21 mouse cellular contexts compared by ENCODE assay signal in genomic region chr13:13485682-13486081, GRCm38 (mm10). TPM values are rescaled to one million over a fixed set of nuclear protein-coding genes. Genes with fewer than 3 reads are reported as not detected.
A peak's percentile ranks its signal among the peaks of the same experiment; 100 is the strongest.
DNase-seq lines count a peak whose midpoint lies in the region; ATAC-seq and TF ChIP-seq lines count a peak whose summit lies in the region.
"Had no signal": no experiment of that assay in that cellular context is flagged by ENCODE, and none has a peak within 500 bp of the region (broad histone marks: within the 10 kb centered on the region; RNA-seq: fewer than 3 reads in every experiment).

No protein-coding gene starts in this region.

- no peak for TF ChIP-seq CTCF in midbrain, postnatal 0 days (IDR thresholded peaks at IDR 0.05)
- no peak for TF ChIP-seq CTCF in gastrocnemius, adult 2 months (IDR thresholded peaks at IDR 0.05)
- no peak for TF ChIP-seq CTCF in kidney, adult 2 months (conservative IDR thresholded peaks at IDR 0.05; ENCODE audit: insufficient read depth, insufficient read length, low read depth, low read length)

- H3K9ac ChIP-seq in heart, embryonic 11.5 days (ENCODE audit: low read depth, low read length) = no peak overlapping the region
- no peak overlapping the region for H3K9ac ChIP-seq in midbrain, postnatal 0 days (replicated peaks; ENCODE audit: low read length, poor library complexity, severe bottlenecking)
- H3K9ac ChIP-seq: embryonic facial prominence, embryonic 13.5 days; hindbrain, embryonic 15.5 days; limb, embryonic 15.5 days; liver, embryonic 15.5 days; midbrain, embryonic 12.5 days had no signal

- WGBS in heart, embryonic 11.5 days (ENCODE audit: insufficient replicate concordance) = 66% methylated on average over 4 of the region's 4 CpGs
- 75% methylated on average over 4 of the region's 4 CpGs for WGBS in midbrain, embryonic 10.5 days
- WGBS in midbrain, postnatal 0 days = 71% methylated on average over 4 of the region's 4 CpGs
- 82% methylated on average over 4 of the region's 4 CpGs for WGBS in kidney, adult 2 months

- no peak overlapping the region for H3K4me2 ChIP-seq in heart, embryonic 11.5 days
- H3K4me2 ChIP-seq in midbrain, postnatal 0 days (ENCODE audit: low read depth, low read length, poor library complexity, severe bottlenecking) = no peak overlapping the region
- H3K4me2 ChIP-seq: embryonic facial prominence, embryonic 13.5 days; hindbrain, embryonic 15.5 days; limb, embryonic 15.5 days; liver, embryonic 15.5 days; midbrain, embryonic 12.5 days had no signal

- H3K4me3 ChIP-seq in heart, embryonic 11.5 days (ENCODE audit: low read depth, low read length) = no peak overlapping the region
- H3K4me3 ChIP-seq in midbrain, embryonic 10.5 days = no peak overlapping the region
- no peak overlapping the region for H3K4me3 ChIP-seq in midbrain, postnatal 0 days (ENCODE audit: low read depth, low read length)
- no peak overlapping the region for H3K4me3 ChIP-seq in gastrocnemius, adult 2 months
- H3K4me3 ChIP-seq in kidney, adult 2 months (ENCODE audit: insufficient read depth, low read depth, low read length) = no peak overlapping the region
- H3K4me3 ChIP-seq: embryonic facial prominence, embryonic 13.5 days; hindbrain, embryonic 15.5 days; limb, embryonic 15.5 days; liver, embryonic 15.5 days; midbrain, embryonic 12.5 days had no signal

- intact Hi-C loops in gastrocnemius, adult 2 months (cut with DNase I) = loop anchor here (2.0 kb wide), 1 partner anchor 19 kb away; no protein-coding TSS in a partner anchor
- intact Hi-C loops in heart, postnatal 10 days (cut with DNase I) = no loop called here

- no peak for TF ChIP-seq POLR2A in kidney, adult 2 months (IDR thresholded peaks at IDR 0.05; ENCODE audit: low read depth, low read length)

- no peak overlapping the region for H3K27ac ChIP-seq in heart, embryonic 11.5 days (ENCODE audit: low read depth, low read length)
- H3K27ac ChIP-seq in midbrain, embryonic 10.5 days (replicated peaks) = peak overlapping the region; percentile 14; the same call in 1 of the 2 replicates
- no peak overlapping the region for H3K27ac ChIP-seq in midbrain, postnatal 0 days (ENCODE audit: low read depth, low read length)
- H3K27ac ChIP-seq in gastrocnemius, adult 2 months = peak overlapping the region; percentile 75
- H3K27ac ChIP-seq in kidney, adult 2 months (ENCODE audit: insufficient read depth, low read depth, low read length) = no peak overlapping the region
- H3K27ac ChIP-seq: embryonic facial prominence, embryonic 13.5 days; hindbrain, embryonic 15.5 days; kidney, postnatal 0 days; limb, embryonic 15.5 days; liver, embryonic 15.5 days; midbrain, embryonic 12.5 days had no signal

- H3K36me3 ChIP-seq in heart, embryonic 11.5 days (ENCODE audit: control insufficient read depth, insufficient read depth, low read length) = peaks cover 9% of the 10 kb centered on the region
- H3K36me3 ChIP-seq in midbrain, embryonic 10.5 days = no peaks in the 10 kb centered on the region
- H3K36me3 ChIP-seq in midbrain, postnatal 0 days (ENCODE audit: insufficient read depth, low read length) = no peaks in the 10 kb centered on the region
- no peaks in the 10 kb centered on the region for H3K36me3 ChIP-seq in kidney, adult 2 months (ENCODE audit: control insufficient read depth, insufficient read depth, low read length)
- H3K36me3 ChIP-seq: G1E; hindbrain, embryonic 15.5 days; liver, embryonic 15.5 days; midbrain, embryonic 12.5 days had no signal

- DNase-seq in heart, adult 18-20 months = peak; percentile 72 to 82
- DNase-seq in midbrain, embryonic 10.5 days (ENCODE audit: low spot score) = no peak
- no peak for DNase-seq in midbrain, postnatal 0 days (ENCODE audit: low spot score)
- peak; percentile 66 for DNase-seq in gastrocnemius, adult 2 months
- peak; percentile 39 to 52 for DNase-seq in heart, postnatal 10 days
- DNase-seq in embryo, embryonic 10 days (ENCODE audit: low spot score) = no peak
- DNase-seq in kidney, adult 2 months = no peak
- DNase-seq: adrenal gland, postnatal 10 days; cerebellum, adult 9-11 months; lung, postnatal 14 days had no signal

- H3K27me3 ChIP-seq in heart, embryonic 11.5 days (ENCODE audit: control insufficient read depth, insufficient read depth, low read length) = no peaks in the 10 kb centered on the region
- H3K27me3 ChIP-seq in midbrain, embryonic 10.5 days (ENCODE audit: low read depth, poor library complexity, severe bottlenecking) = no peaks in the 10 kb centered on the region
- H3K27me3 ChIP-seq in midbrain, postnatal 0 days (ENCODE audit: insufficient read depth, low read length) = no peaks in the 10 kb centered on the region
- no peaks in the 10 kb centered on the region for H3K27me3 ChIP-seq in kidney, adult 2 months (replicated peaks; ENCODE audit: control insufficient read depth, insufficient read depth, low read length)
- H3K27me3 ChIP-seq: embryonic facial prominence, embryonic 13.5 days; hindbrain, embryonic 15.5 days; limb, embryonic 15.5 days; liver, embryonic 15.5 days; midbrain, embryonic 12.5 days had no signal

- no peaks in the 10 kb centered on the region for H3K4me1 ChIP-seq in heart, embryonic 11.5 days (ENCODE audit: control insufficient read depth, insufficient read depth, low read length)
- peaks cover 43% of the 10 kb centered on the region for H3K4me1 ChIP-seq in midbrain, embryonic 10.5 days
- H3K4me1 ChIP-seq in midbrain, postnatal 0 days (ENCODE audit: insufficient read depth, low read length) = no peaks in the 10 kb centered on the region
- no peaks in the 10 kb centered on the region for H3K4me1 ChIP-seq in kidney, adult 2 months (ENCODE audit: control insufficient read depth, insufficient read depth, low read length)
- H3K4me1 ChIP-seq: liver, embryonic 15.5 days had no signal

- no peak for ATAC-seq in heart, embryonic 11.5 days (replicated peaks; ENCODE audit: insufficient number of reproducible peaks, low FRiP score, low TSS enrichment)
- no peak for ATAC-seq in midbrain, postnatal 0 days (ENCODE audit: low FRiP score)
- ATAC-seq: activated CD4-positive, CD25-positive, alpha-beta regulatory T cell, adult 4 months; forebrain, embryonic 16.5 days; intestine, postnatal 0 days had no signal

- no peaks in the 10 kb centered on the region for H3K9me3 ChIP-seq in heart, embryonic 11.5 days (replicated peaks; ENCODE audit: control insufficient read depth, low read length)
- no peaks in the 10 kb centered on the region for H3K9me3 ChIP-seq in midbrain, embryonic 10.5 days (replicated peaks)
- no peaks in the 10 kb centered on the region for H3K9me3 ChIP-seq in midbrain, postnatal 0 days (ENCODE audit: low read length)
- H3K9me3 ChIP-seq: embryonic facial prominence, embryonic 13.5 days; G1E; hindbrain, embryonic 15.5 days; limb, embryonic 15.5 days; liver, embryonic 15.5 days; midbrain, embryonic 12.5 days had no signal

RNA-seq across cellular contexts. Expression of gene Nid1, which starts 48.3 kb away (rescaled TPM):
- 10 to 100 TPM; 44.3 to 51.5 TPM for total RNA-seq in heart, adult 18-20 months (2021)
- polyA plus RNA-seq in heart, embryonic 11.5 days (2014; fragmentation: Nextera tagmentation; extraction: Ambion mirVana) = 61.4 and 92.5 TPM in 2 replicates
- 38.3 and 49.5 TPM in 2 replicates for polyA plus RNA-seq in midbrain, embryonic 10.5 days (2016; fragmentation: Nextera tagmentation; extraction: Ambion mirVana)
- total RNA-seq in midbrain, postnatal 0 days (2014; rRNA removed) = 63.0 and 70.6 TPM in 2 replicates
- 27.3 and 31.2 TPM in 2 replicates for polyA plus RNA-seq in midbrain, postnatal 0 days (2015; fragmentation: Nextera tagmentation; extraction: Ambion mirVana)
- 10 to 100 TPM; 37.3 to 49.2 TPM for total RNA-seq in gastrocnemius, adult 2 months (2021)
- 100 to 1,000 TPM; 202 to 215 TPM for total RNA-seq in heart, postnatal 10 days (2021)
- 64.6 and 67.6 TPM in 2 replicates for polyA plus RNA-seq in kidney, adult 2 months (2012; rRNA removed)
- polyA plus RNA-seq: activated CD4-positive, CD25-positive, alpha-beta regulatory T cell, adult 4 months; G1E had no signal

Comparison
In these comparisons a context has a peak if more than half of its experiments do, and no peak if none do; other contexts are left out.
1. H3K27ac ChIP-seq: peak in midbrain, embryonic 10.5 days (single experiment) and gastrocnemius, adult 2 months (single experiment); none in heart, embryonic 11.5 days (single experiment), midbrain, postnatal 0 days (single experiment) and kidney, adult 2 months (single experiment).
2. DNase-seq: peak in heart, adult 18-20 months (2 of 2), gastrocnemius, adult 2 months (single experiment) and heart, postnatal 10 days (2 of 2); none in midbrain, embryonic 10.5 days (single experiment), midbrain, postnatal 0 days (single experiment), embryo, embryonic 10 days (single experiment) and kidney, adult 2 months (single experiment).